Mouse (Mus musculus) lung, adult 2 months (tissue): Measurements from ENCODE around the gene Tspan3.

Source experiments
- CTCF ChIP-seq: fragments of 200-500 bp; IDR thresholded peaks from 2 replicates; pipeline ENCODE4 v1.5.1; 2011; ENCODE audit warnings: mild to moderate bottlenecking, low read length, control low read depth; ENCODE audit not compliant: insufficient read depth
- POLR2A ChIP-seq: fragments of 200-500 bp; IDR thresholded peaks from 2 replicates; pipeline ENCODE4 v1.6.1; 2011; ENCODE audit warnings: low read depth, mild to moderate bottlenecking, control low read depth, low read length, borderline replicate concordance; ENCODE audit errors: extremely low read depth

DNA sequence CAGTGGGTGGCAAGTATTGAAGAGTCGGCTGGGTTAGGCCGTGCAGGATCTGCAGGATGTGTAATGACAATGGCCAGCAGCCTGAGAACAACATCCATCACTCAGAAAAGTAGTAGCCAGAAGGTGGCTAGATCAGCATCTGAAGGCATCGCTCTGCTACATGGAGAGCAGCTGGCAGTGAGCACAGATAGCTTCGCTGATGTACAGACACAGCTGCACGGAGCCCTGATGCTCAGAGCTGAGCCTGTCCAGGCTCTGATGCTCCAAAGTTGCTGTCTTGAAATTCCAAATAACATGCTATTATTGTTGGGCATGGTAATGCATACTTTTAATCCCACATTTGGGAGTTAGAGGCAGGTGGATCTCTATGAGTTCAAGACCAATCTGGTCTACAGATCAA lies 78.8 kb downstream of the Tspan3 start:
- TF ChIP-seq CTCF, result no peak
- TF ChIP-seq POLR2A, result no peak
